Mouse (Mus musculus) lung, postnatal 0 days (tissue): ENCODE data around the gene Eef2k. TPM values are rescaled to one million over a fixed set of nuclear protein-coding genes. Genes with fewer than 3 reads are reported as not detected.

Experiments used
- ATAC-seq: fragments of 200-750 bp; cut with Nextera tagmentation; 2 replicates; pipeline ENCODE4 v1.8.0; 2017; ENCODE audit warnings: moderate library complexity
- DNase-seq: peaks from one replicate; pipeline ENCODE4 v3.0.0-alpha.2; 2016; ENCODE audit warnings: low spot score
- H3K27ac ChIP-seq: fragments of 300-500 bp; sonication (generic); 2 replicates; pipeline ENCODE4 v1.5.1; 2014; ENCODE audit warnings: antibody characterized with exemption, mild to moderate bottlenecking, low read length, mixed read lengths
- H3K27me3 ChIP-seq: fragments of 300-500 bp; sonication (generic); replicated peaks from 2 replicates; pipeline ENCODE4 v1.6.1; 2014; ENCODE audit warnings: low read length, mixed read lengths; ENCODE audit not compliant: insufficient read depth
- H3K36me3 ChIP-seq: fragments of 300-500 bp; sonication (generic); 2 replicates; pipeline ENCODE4 v1.6.1; 2014; ENCODE audit warnings: low read length, mixed read lengths; ENCODE audit not compliant: insufficient read depth
- H3K4me1 ChIP-seq: fragments of 300-500 bp; sonication (generic); 2 replicates; pipeline ENCODE4 v1.6.1; 2014; ENCODE audit warnings: antibody characterized with exemption, low read depth, low read length, mixed read lengths; ENCODE audit not compliant: insufficient read depth
- H3K4me2 ChIP-seq: fragments of 300-500 bp; sonication (generic); replicated peaks from 2 replicates; pipeline ENCODE4 v1.6.1; 2014; ENCODE audit warnings: low read depth, mild to moderate bottlenecking, low read length, moderate library complexity, mixed read lengths
- H3K4me3 ChIP-seq: fragments of 300-500 bp; sonication (generic); 2 replicates; pipeline ENCODE4 v1.5.1; 2014; ENCODE audit warnings: low read depth, low read length
- H3K9ac ChIP-seq: fragments of 300-500 bp; sonication (generic); replicated peaks from 2 replicates; pipeline ENCODE4 v1.6.1; 2014; ENCODE audit warnings: low read depth, mild to moderate bottlenecking
- H3K9me3 ChIP-seq: fragments of 300-500 bp; sonication (generic); 2 replicates; pipeline ENCODE4 v1.6.1; 2016; ENCODE audit warnings: low read length, mixed read lengths
- CTCF ChIP-seq: IDR thresholded peaks from 2 replicates; pipeline ENCODE4 v1.5.1; 2016; ENCODE audit warnings: antibody characterized with exemption, mild to moderate bottlenecking
- EP300 ChIP-seq: IDR thresholded peaks from 2 replicates; pipeline ENCODE4 v1.6.1; 2016; ENCODE audit warnings: antibody characterized with exemption, mild to moderate bottlenecking, control low read depth
- WGBS: fragments of 180-500 bp; shearing (Covaris S2); extraction: QIAGEN DNeasy Blood & Tissue Kit; methylation state at CpG from one replicate; pipeline ENCODE4 v1.1.7; 2014; 5-methylcytosine and 5-hydroxymethylcytosine counted together
- polyA plus RNA-seq: library from polyadenylated mRNA; unstranded; fragments of >200 nt; fragmentation: Nextera tagmentation; extraction: Ambion mirVana; gene quantifications from 2 replicates; pipeline ENCODE4 v1.2.1, GENCODE M21; 2015

Gene Eef2k
- polyA plus RNA-seq, 1 experiment from 2014 or later = 16.8 TPM

GRCm38 (mm10) chr7:120916262-120916875 is 73.7 kb downstream of the Eef2k start:
- Histone ChIP-seq H3K4me3 (no peak overlapping the region; the same call in 1 of the 2 replicates), H3K27me3 (no peaks in the 10 kb centered on the region), H3K27ac (no peak overlapping the region), H3K4me2 (no peak overlapping the region), H3K36me3 (no peaks in the 10 kb centered on the region), H3K9ac (no peak overlapping the region), H3K9me3 (no peaks in the 10 kb centered on the region), H3K4me1 (no peaks in the 10 kb centered on the region)
- TF ChIP-seq CTCF (no peak), EP300 (no peak)
- DNase-seq (no peak), ATAC-seq (no peak)
- WGBS = 32% methylated on average over 11 of the region's 11 CpGs

GRCm38 (mm10) chr7:120917279-120917591 is 74.6 kb downstream of the Eef2k start:
- Histone ChIP-seq H3K4me2 (no peak overlapping the region; the same call in 1 of the 2 replicates), H3K4me1 (no peaks in the 10 kb centered on the region), H3K9me3 (no peaks in the 10 kb centered on the region), H3K9ac (no peak overlapping the region), H3K36me3 (no peaks in the 10 kb centered on the region), H3K4me3 (peak overlapping the region; percentile 88), H3K27ac (no peak overlapping the region), H3K27me3 (no peaks in the 10 kb centered on the region)
- 3% methylated on average over 12 of the region's 12 CpGs for WGBS
- no peak for DNase-seq
- TF ChIP-seq CTCF (no peak), EP300 (0 out of 2 replicates have a peak, but pooled peaks have one; percentile 26)
- no peak for ATAC-seq

- Histone ChIP-seq H3K27me3 (no peaks in the 10 kb centered on the region), H3K4me2 (peak within 1 kb of the TSS; percentile 93), H3K4me3 (peak within 1 kb of the TSS; percentile 88), H3K36me3 (no peaks in the 10 kb centered on the region), H3K9ac (peak within 1 kb of the TSS; percentile 76), H3K4me1 (no peaks in the 10 kb centered on the region), H3K27ac (peak within 1 kb of the TSS; percentile 85), H3K9me3 (no peaks in the 10 kb centered on the region)
- under 1% methylated on average over 93 of the region's 102 CpGs for WGBS
- ATAC-seq (peak; percentile 97), DNase-seq (peak; percentile 97)
- no peak for TF ChIP-seq EP300
- TF ChIP-seq CTCF = peak; percentile 95
These were observed 75.2 kb downstream of the Eef2k start, which contains the start of gene Polr3e for GRCm38 (mm10) chr7:120917592-120918461. Gene Polr3e (plus strand): TSS chr7:120917744.

GRCm38 (mm10) chr7:120918526-120918962 is 75.9 kb downstream of the Eef2k start:
- H3K4me2 ChIP-seq = peak overlapping the region; percentile 93
- DNase-seq = peak; percentile 83
- H3K4me3 ChIP-seq = peak overlapping the region; percentile 88
- H3K27ac ChIP-seq = peak overlapping the region; percentile 85
- 6% methylated on average over 10 of the region's 10 CpGs for WGBS
- H3K27me3 ChIP-seq = no peaks in the 10 kb centered on the region
- H3K9ac ChIP-seq = peak overlapping the region; percentile 76
- H3K9me3 ChIP-seq = no peaks in the 10 kb centered on the region
- H3K36me3 ChIP-seq = no peaks in the 10 kb centered on the region
- no peaks in the 10 kb centered on the region for H3K4me1 ChIP-seq
- no peak for TF ChIP-seq CTCF
- peak; percentile 29; the same call in 1 of the 2 replicates for TF ChIP-seq EP300
- peak; percentile 35 for ATAC-seq

GRCm38 (mm10) chr7:120933110-120933509 is 90.5 kb downstream of the Eef2k start:
- Histone ChIP-seq H3K4me2 (no peak overlapping the region), H3K4me1 (no peaks in the 10 kb centered on the region), H3K9me3 (no peaks in the 10 kb centered on the region), H3K9ac (no peak overlapping the region), H3K27me3 (no peaks in the 10 kb centered on the region), H3K27ac (no peak overlapping the region), H3K36me3 (peaks cover 9% of the 10 kb centered on the region; the same call in 1 of the 2 replicates), H3K4me3 (no peak overlapping the region)
- TF ChIP-seq EP300 (no peak), CTCF (no peak)
- WGBS = 94% methylated on average over 7 of the region's 7 CpGs
- no peak for DNase-seq
- no peak for ATAC-seq

- Histone ChIP-seq H3K4me2 (no peak overlapping the region), H3K27me3 (no peaks in the 10 kb centered on the region), H3K36me3 (0 out of 2 replicates have a peak, but pooled peaks cover 6% of the 10 kb centered on the region), H3K4me3 (no peak overlapping the region), H3K9ac (no peak overlapping the region), H3K27ac (no peak overlapping the region), H3K9me3 (no peaks in the 10 kb centered on the region), H3K4me1 (no peaks in the 10 kb centered on the region)
- DNase-seq (no peak), ATAC-seq (no peak)
- 84% methylated on average over 4 of the region's 5 CpGs for WGBS
- TF ChIP-seq EP300 (no peak), CTCF (no peak)
These were observed 91.1 kb downstream of the Eef2k start for GRCm38 (mm10) chr7:120933680-120934195.
